Mouse (Mus musculus): ENCODE data around the gene Vps26a. TPM values are rescaled to one million over a fixed set of nuclear protein-coding genes. Genes with fewer than 3 reads are reported as not detected.

Gene Vps26a
- total RNA-seq (2021), result 10 to 100 TPM; 50.6 to 59.9 TPM
- long read RNA-seq, experiment 1, transcript Vps26a-202 (9 exons, 2,597 nt), result major isoform, 57 of 77 reads
- long read RNA-seq, experiment 1, partial matches to known transcripts, result 3 of 77 reads
- long read RNA-seq, experiment 1, other reads (novel, unspliced or antisense), result 17 of 77 reads
- long read RNA-seq, experiment 2, transcript Vps26a-202 (9 exons, 2,597 nt), result major isoform, 22 of 26 reads
- long read RNA-seq, experiment 2, partial matches to known transcripts, result 0 of 26 reads
- long read RNA-seq, experiment 2, other reads (novel, unspliced or antisense), result 4 of 26 reads

DNA sequence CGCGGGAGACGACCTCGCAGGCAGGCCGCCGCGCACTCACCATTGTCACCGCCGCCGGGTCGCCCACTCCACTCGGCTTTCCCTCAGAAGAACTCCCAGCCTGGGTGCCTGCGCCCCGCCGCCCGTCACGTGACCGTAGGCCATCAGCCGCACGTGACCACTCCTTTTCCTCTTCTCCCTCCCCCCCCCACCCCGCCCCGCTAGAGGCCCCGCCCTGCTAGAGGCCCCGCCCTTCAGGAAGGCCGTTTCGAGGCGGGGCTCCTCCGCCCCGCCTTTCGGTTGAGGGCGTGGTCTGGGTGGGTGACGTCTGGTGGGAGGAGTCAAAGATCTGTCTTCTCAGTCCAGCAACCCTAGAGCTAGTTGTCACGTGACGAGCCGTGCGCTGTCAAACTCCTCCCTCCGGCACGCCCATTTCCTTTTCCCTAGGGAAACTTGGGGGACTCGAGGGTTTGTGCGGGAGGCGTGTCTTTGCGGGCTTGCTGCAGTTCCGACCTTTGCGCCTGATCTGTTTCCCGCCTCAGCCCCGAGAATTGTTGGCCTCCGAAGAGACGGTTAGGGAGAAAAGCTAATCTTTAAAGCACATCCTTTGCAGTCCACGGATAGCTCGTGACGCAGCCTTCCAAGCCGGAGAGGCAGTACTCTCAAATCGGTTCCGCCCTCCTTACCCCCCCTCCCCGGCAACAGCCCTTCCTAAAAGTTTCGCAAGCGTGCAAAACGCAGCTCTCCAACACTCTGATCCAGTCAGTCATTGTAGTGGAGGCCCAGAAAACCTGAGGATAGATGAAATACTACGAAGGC lies at the start of gene Vps26a:
Gene Vps26a (minus strand): TSS at position 188 of the 798 bp plus-strand sequence.
- DNase-seq, result peak; percentile 98 to 99

GRCm38 (mm10) chr10:62534509-62534908 lies 47.9 kb upstream of the Vps26a start:
- DNase-seq, result no peak

DNA sequence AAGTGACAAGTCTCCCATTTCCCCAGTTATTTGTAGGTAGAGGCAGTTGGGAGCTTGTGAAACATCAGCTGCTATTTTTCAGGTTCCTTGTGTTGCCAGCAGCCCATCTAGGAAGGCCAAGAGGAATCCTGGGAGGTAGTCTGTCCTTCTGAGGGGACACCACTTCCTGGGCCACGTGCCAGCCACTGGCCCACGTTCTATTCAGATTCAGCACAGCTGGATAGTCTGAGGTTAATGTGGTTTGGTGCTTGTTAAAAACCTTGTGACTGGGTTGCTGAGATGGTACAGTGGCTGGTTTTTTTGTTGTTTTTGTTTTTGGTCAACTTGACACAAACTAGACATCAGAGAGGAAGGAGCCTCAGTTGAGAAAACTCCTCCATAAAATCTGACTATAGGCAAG lies 46.2 kb upstream of the Vps26a start:
- DNase-seq, result peak; percentile 28 to 36

- DNase-seq, result peak; percentile 63 to 67
Measured at GRCm38 (mm10) chr10:62530183-62530582, 43.6 kb upstream of the Vps26a start.

DNA sequence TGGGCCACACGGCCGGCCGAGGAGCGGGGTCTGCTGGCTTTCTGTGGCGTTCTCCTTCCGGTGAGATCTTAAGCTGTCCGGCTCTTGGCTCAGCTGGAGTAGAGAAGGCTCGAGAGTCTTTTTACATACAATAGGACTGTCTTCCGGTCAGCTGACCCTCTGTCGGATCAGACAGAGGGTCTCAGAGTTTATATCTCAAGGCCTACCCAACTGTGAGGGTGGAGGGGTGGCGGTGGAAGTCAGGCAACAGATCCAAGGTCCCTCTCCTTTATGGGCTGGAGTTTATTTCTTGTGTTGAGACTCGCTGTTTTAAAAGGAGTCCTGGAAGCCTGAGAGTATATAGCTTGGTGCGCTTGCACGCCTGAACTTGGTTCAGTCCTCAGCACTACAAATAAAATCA lies 40.7 kb upstream of the Vps26a start, which contains the start of gene Srgn:
Gene Srgn (minus strand): TSS at position 101 of the 400 bp plus-strand sequence.
- no peak for DNase-seq

DNA sequence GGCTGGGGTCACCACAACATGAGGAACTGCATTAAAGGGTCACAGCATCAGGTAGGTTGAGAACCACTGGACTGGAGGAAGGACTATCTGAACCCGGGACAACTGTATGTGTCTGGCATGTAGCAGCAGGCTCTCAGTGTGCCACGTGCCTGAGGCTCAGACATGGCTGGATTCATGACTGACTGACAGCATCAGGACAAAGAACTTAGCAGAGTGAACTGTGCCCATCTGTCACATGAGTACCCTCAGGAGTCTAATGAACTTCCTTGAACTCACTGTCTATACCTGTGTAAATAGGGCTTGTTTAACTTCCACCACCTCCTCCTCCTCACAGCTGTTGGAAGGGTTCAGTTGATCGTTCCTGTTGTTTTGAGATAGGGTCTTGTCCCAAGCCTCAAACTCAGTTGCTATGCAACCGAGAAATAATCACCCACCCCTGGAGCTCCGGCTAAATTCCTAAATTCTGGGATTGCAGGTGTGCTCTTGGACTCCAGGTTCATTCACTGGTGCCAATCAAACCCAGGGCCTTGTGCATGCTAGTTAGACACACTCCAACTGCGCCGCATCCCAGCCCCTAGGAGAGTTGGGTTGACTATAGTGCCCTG lies 35.8 kb upstream of the Vps26a start:
- DNase-seq, result no peak

DNA sequence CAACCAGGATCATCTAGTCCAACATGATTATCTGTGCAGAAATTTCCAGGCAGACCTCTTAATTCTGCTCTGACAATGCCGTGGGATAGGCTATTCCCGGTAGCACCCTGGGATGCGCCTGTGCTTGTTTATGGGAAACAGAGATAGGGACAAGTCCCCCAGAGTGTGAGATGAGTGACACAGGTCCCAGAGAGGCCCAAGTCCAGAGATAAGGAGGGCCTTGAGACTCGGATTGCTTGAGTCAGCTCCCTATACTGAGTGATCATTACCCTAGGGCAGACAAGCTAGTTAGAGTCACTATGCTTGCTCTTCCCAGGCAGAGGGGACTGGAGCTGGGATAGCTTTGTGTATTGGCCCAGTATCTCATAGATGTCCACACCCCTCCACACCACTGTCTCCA lies 35.2 kb upstream of the Vps26a start:
- no peak for DNase-seq

DNA sequence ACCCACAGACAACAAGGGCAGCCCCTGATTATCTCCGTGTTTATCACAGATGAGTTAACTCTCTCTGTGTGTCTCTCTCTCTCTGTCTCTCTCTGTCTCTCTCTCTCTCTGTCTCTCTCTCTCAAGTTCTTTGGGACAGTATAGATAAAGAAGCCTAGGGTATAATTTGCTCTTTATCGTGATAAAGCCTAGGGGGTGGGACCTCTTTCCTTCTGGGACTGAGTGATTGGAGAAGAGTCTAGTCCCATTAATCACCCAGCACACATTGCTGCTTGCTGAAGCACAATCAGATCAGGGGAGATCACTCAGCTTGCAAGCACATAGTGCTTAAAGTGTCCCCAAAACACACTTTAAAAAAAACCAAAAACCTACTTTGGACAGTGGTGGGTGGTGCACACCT lies 34.3 kb upstream of the Vps26a start:
- no peak for DNase-seq

DNA sequence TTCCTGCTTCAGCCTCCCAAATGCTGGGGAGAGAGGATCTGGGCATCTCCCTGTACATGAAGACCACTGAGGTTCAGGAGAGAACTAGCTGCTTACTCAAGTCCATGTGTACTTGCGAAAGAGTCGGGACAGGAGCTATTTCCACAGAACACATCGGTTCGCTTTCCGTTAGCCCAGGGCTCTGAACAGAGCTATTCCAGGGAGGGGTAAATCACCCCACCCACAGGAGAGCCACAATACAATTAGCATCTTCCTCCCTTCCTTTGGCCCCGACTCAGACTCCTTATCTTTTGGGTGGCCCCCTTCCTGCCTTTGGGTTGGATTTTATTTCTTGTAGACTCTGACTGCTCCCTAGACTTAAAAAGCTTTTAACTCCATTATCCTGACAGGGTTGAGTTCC lies 30.9 kb upstream of the Vps26a start:
- DNase-seq, result no peak

DNA sequence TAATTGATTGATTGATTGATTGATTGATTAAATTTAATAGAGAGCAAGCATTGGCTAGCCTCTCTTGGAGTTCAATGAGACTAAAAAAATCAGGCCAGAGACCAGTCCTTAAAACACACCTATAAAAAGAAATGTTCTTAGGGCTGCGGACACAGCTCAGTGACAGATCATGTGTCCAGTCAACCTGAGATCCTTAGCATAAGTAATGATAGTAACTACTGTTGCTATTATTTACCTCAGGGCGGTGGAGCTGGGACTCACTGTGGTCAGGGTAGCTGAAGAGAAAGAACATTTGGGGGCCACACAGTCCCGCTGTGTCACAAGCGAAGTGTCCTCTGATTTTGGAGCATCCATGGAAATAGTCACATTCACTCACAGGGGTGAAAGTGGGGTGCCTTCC lies 26.2 kb upstream of the Vps26a start:
- no peak for DNase-seq

DNA sequence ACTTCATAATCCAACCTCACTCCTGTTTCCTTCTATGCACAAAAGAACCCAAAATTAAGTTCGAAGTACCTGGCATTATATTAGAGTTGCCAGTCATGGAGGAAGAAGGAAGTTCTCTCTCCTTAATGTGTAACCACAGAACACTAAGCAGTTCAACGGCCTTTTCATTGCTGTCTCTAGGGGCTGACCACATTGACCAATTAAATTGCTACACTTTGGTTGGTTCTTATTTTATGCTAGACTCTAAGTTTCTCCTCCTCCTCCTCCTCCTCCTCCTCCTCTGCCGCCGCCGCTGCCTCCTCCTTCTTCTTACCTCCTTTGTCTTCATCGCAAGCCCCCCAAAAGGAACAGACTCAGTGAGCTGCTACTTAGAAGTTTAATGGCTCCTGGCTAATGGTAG lies 24.9 kb upstream of the Vps26a start:
- no peak for DNase-seq

DNA sequence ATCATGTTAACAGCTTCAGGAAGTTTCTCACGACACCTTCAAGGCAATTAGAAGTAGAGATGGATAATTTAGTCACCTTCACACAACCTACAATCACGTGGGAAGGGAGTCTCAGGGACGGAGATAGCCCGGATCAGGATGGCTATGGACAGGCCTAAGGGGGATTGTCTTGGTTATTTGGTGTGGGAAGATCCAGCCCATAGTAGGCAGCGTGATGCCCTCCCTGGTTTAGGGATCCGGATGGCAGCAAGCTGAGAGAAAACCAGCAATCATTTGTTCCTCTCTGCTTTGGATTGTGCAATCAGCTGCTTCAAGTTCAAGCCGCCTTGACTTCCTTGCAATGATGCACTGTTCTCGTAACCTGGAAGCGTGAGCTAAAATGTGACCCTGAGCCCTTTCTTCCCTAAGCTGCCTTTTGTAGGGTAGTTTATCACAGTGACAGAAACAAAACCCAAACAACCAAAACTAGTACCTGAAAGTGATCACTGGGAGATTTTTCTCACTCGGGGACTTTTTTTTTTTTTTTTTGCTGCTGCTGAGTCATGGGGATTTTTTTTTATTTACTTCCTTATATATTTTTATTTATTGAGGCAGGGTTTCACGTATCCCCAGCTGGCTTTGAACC lies 22.5 kb upstream of the Vps26a start:
- no peak for DNase-seq

DNA sequence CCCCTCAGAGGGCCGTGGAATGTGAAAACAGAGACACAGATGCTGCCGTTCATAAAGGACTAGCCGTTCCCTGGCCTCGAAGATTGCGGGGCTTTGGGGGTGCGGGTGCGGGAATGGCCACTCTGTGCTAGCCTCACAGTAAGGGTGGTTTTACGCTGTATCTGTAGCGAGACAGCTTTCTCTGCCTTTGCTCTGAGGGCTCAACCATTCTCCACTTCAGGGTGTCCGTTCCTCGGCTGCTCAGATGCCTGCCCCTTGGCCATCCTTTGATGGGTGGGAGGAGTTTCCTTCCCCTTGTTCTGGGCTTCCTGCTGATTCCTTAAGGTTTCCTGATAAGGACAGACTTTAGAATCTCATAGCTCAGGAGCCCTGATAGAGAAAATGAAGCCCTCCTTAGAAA lies 21.9 kb upstream of the Vps26a start:
- peak; percentile 42 to 50 for DNase-seq

DNA sequence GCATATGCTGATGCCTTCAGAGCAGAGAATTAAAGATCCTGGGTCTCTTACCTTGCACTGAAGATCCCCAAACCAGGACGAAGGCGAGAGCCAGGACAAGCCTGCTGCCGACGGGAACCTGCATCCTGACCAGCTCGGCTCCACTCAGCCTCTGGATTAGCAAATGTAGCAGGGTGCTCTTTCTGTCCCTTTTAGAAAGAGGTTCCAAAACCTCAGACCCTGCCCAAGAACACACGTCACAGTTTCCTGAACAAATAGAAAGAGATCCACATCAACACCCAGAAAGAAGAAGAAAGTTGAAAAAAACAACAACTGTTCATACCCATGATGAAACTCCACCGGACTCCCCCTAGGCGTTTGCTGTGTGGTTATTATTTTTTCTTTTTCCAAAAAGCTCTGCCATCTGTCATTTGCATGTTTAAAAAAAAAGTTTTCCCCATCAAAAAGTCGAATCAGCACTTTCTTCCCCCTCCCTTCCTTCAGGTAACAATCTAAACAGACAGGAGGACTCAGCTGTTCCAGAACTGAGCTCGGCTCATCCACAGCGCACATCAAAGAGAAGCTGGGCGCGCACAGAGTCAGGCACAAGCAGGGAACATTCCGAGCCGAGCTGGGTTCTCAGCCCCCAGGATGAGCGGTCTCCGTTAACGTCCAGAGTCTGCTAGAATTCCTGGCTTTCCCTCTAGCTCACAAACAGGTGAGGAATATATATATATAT lies 21.1 kb upstream of the Vps26a start:
- DNase-seq, result peak; percentile 39 to 65

DNA sequence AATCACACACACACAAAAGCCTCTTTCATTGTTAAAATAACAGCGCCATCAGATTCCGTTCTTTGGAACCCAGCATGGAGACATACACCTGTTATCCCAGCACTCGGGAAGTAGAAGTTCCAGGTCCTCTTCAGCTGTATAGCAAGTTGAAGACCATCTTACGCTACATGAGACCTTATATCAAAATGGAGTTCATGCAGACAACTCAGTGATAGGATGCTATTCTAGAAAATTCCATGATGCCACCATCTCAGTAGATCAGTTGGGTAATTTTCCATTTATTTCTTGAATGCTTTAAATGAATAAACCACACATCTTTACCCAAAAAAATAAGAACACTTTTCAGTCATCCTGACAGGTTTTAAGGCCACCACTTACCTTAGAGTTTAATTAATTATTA lies 20.5 kb upstream of the Vps26a start:
- no peak for DNase-seq

DNA sequence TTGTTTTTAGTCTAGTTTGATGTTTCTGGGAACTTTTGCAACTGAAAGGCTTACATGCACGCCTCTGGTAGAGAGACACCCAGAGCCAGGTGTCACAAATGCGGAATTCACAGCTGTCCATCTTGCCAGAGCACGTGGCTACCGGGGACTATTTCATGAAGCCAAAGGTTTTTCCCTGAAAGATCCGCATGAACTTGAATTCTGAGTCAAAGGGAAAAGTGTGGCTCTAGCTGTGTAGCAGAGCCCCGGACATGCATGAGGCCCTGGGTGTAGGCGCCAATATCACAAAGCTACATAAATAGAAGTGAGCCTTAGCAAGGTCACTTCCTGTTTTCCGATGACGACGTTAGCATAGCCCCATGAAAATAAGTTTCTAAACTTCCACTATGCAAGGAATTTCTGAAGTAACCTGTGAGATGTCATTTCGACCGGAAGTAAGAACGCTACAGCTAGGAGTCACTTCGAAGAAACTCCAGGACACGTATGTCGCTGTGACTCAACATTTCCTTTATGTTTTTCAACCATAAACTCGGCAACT lies 19.5 kb upstream of the Vps26a start:
- DNase-seq, result peak in 1 of 2 experiments; percentile 31

DNA sequence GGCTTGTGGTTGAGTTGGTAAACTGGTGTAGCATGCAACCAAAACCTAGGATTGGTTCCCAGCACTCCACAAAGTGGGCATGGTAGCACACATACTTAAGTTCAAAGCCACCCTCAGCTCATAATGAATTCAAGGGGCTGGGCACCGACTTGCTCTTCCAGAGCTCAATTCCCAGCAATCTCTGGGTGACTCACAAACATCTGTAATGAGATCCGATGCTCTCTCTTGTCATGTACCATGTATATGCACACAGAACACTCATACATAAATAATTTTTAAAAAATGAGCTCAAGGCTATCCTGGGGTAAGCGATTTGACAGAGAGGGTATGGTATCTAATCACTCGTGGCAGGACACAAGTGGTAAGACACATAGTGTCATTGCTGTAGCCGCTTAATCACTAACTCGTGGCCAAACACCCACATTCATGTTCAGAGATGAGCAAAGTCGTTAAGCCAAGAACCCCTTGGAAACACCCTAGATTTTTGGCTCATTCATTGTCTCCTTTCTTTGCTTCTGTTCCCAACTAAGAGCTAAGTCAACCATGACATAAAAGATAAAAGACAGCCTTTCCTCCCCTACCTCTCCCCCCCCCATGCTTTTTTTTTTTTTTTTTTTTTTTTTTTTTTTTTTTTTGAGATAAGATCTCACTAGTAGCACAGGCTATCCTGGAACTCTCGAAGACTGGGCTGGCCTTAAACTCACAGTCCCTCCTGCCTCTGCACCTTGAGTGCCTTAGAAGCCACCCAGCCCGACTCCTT lies 18.8 kb upstream of the Vps26a start:
- DNase-seq, result no peak

GRCm38 (mm10) chr10:62503836-62504628 lies 17.4 kb upstream of the Vps26a start:
- DNase-seq, result no peak

GRCm38 (mm10) chr10:62503353-62503752 lies 16.7 kb upstream of the Vps26a start:
- peak in 1 of 2 experiments; percentile 22 for DNase-seq

GRCm38 (mm10) chr10:62501951-62502350 lies 15.3 kb upstream of the Vps26a start:
- DNase-seq, result no peak

Measured in adrenal gland, postnatal 36 days (tissue).